Mouse (Mus musculus): Measurements from ENCODE around the gene Olfr1386.
"Not testable (repeated sequence)": the region's sequence is repeated elsewhere in the genome, so short reads cannot be mapped to it uniquely, and the experiment has no call there.

DNA sequence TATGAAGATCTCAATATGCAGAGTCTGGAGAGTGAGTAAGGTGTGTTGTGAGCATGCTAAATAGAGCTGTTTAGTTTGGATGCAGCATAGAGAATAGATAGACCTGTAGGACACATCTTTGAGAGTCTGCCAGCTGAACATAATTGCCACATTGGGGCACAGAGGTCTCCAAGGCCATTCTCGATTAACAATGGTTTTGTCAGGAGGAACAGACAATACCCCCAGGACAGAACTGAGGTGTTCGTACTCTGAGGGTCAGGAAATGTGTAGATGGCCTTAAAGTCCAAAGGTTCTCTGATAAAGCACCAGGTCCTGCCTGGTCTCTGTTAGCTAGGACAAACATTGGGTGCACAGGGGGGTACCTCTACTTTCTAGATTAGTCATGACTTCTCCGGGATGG is at the start of gene Olfr1386:
- TF ChIP-seq CTCF (conservative IDR thresholded peaks at IDR 0.05; ENCODE audit: insufficient read depth, insufficient read length, low read depth, low read length); POLR2A (IDR thresholded peaks at IDR 0.05; ENCODE audit: low read depth, low read length): not testable (repeated sequence)

All from kidney, adult 2 months (tissue).